Mouse (Mus musculus) myocyte (in vitro differentiated cells): ENCODE data around the gene Gm11114.

Source experiments
- CEBPB ChIP-seq: IDR thresholded peaks from 2 replicates; pipeline ENCODE4 v1.6.1; 2011; ENCODE audit warnings: mild to moderate bottlenecking, moderate library complexity; ENCODE audit not compliant: poor library complexity, insufficient read depth, severe bottlenecking
- E2F4 ChIP-seq: IDR thresholded peaks from one replicate; pipeline ENCODE4 v1.6.1; 2011; ENCODE audit warnings: mild to moderate bottlenecking, control low read depth, moderate library complexity; ENCODE audit not compliant: insufficient read depth
- MAX ChIP-seq: IDR thresholded peaks from one replicate; pipeline ENCODE4 v1.6.1; 2011; ENCODE audit warnings: low read depth, mild to moderate bottlenecking, control low read depth
- MYOD1 ChIP-seq, 3 experiments: IDR thresholded peaks; one replicate each; pipeline ENCODE4 v1.6.1; 2011; ENCODE audit warnings: control low read depth in 2 of 3, low read depth in 2 of 3, mild to moderate bottlenecking in 2 of 3, moderate library complexity in 1 of 3; ENCODE audit not compliant: insufficient read length in 2 of 3, control insufficient read depth in 1 of 3
- MYOG ChIP-seq, 3 experiments: IDR thresholded peaks; one replicate each; pipeline ENCODE4 v1.6.1; 2011; ENCODE audit warnings: control low read depth in 2 of 3, low read depth in 2 of 3, mild to moderate bottlenecking in 2 of 3; ENCODE audit not compliant: insufficient read length in 2 of 3, control insufficient read depth in 1 of 3, insufficient read depth in 1 of 3
- POLR2A ChIP-seq: IDR thresholded peaks from one replicate; pipeline ENCODE4 v1.6.1; 2011; ENCODE audit warnings: low read depth, mild to moderate bottlenecking, control low read depth, moderate library complexity; ENCODE audit not compliant: insufficient read length
- POLR2AphosphoS2 ChIP-seq: IDR thresholded peaks from one replicate; pipeline ENCODE4 v1.6.1; 2011; ENCODE audit warnings: low read depth, control low read depth; ENCODE audit not compliant: insufficient read length
- SRF ChIP-seq: IDR thresholded peaks from one replicate; pipeline ENCODE4 v1.6.1; 2011; ENCODE audit warnings: low read depth; ENCODE audit not compliant: control insufficient read depth, insufficient read length
- TCF12 ChIP-seq: IDR thresholded peaks from one replicate; pipeline ENCODE4 v1.6.1; 2011; ENCODE audit warnings: mild to moderate bottlenecking, control low read depth; ENCODE audit not compliant: poor library complexity, insufficient read depth, severe bottlenecking
- TCF3 ChIP-seq: IDR thresholded peaks from one replicate; pipeline ENCODE4 v1.6.1; 2011; ENCODE audit warnings: low read depth, control low read depth; ENCODE audit not compliant: insufficient read length
- USF1 ChIP-seq: IDR thresholded peaks from one replicate; pipeline ENCODE4 v1.6.1; 2011; ENCODE audit warnings: low read depth, mild to moderate bottlenecking, control low read depth, moderate library complexity

- TF ChIP-seq POLR2A: no peak
- no peak for TF ChIP-seq USF1
- no peak for TF ChIP-seq POLR2AphosphoS2
- no peak for TF ChIP-seq CEBPB
- TF ChIP-seq E2F4: no peak
- no peak for TF ChIP-seq MAX
- no peak for TF ChIP-seq MYOD1 (IDR thresholded peaks at IDR 0.05; ENCODE audit: control insufficient read depth in 1 of 3, insufficient read length in 2 of 3, low read depth in 2 of 3)
- no peak for TF ChIP-seq MYOG (IDR thresholded peaks at IDR 0.05; ENCODE audit: control insufficient read depth in 1 of 3, insufficient read depth in 1 of 3, insufficient read length in 2 of 3, low read depth in 2 of 3)
- no peak for TF ChIP-seq TCF12
- TF ChIP-seq TCF3: no peak
- no peak for TF ChIP-seq SRF
Measured at GRCm38 (mm10) chr9:85312473-85312872, at the start of gene Gm11114.
